Mouse (Mus musculus): ENCODE measurements at regions not wholly inside any gene's neighbourhood (a gene's known extent, or its start where the extent isn't known, plus 50 kb on each side); places are given as distances from the start of the nearest gene placed in this dataset.

- TF ChIP-seq CTCF (IDR thresholded peaks at IDR 0.05; ENCODE audit: low read depth): no peak
- ATAC-seq: no peak
- H3K4me1 ChIP-seq (replicated peaks; ENCODE audit: control insufficient read depth, insufficient read depth, low read length): no peaks in the 10 kb centered on the region
These were observed 367.0 kb upstream of the Nr2f2 start for GRCm38 (mm10) chr7:70733501-70733900.

GRCm38 (mm10) chr7:70729896-70730295 is 363.4 kb upstream of the Nr2f2 start:
- WGBS: 72% methylated on average over 8 of the region's 8 CpGs
- Histone ChIP-seq H3K36me3 (ENCODE audit: control insufficient read depth, insufficient read depth) (no peaks in the 10 kb centered on the region), H3K9ac (ENCODE audit: low read depth, low read length) (no peak overlapping the region), H3K27ac (ENCODE audit: low read depth, low read length) (no peak overlapping the region), H3K27me3 (replicated peaks; ENCODE audit: control insufficient read depth, insufficient read depth, low read length) (no peaks in the 10 kb centered on the region), H3K9me3 (ENCODE audit: control insufficient read depth) (no peaks in the 10 kb centered on the region), H3K4me3 (ENCODE audit: low read depth, low read length) (no peak overlapping the region), H3K4me1 (replicated peaks; ENCODE audit: control insufficient read depth, insufficient read depth, low read length) (no peaks in the 10 kb centered on the region), H3K4me2 (replicated peaks; ENCODE audit: low read depth) (no peak overlapping the region)
- TF ChIP-seq CTCF (IDR thresholded peaks at IDR 0.05; ENCODE audit: low read depth): no peak
- no peak for ATAC-seq

More at GRCm38 (mm10) chr7:70733501-70733900, 367.0 kb upstream of the Nr2f2 start:
- Histone ChIP-seq H3K9ac (ENCODE audit: low read depth, low read length) (no peak overlapping the region), H3K9me3 (ENCODE audit: control insufficient read depth) (no peaks in the 10 kb centered on the region), H3K4me3 (ENCODE audit: low read depth, low read length) (no peak overlapping the region), H3K36me3 (ENCODE audit: control insufficient read depth, insufficient read depth) (no peaks in the 10 kb centered on the region), H3K4me2 (replicated peaks; ENCODE audit: low read depth) (no peak overlapping the region), H3K27me3 (replicated peaks; ENCODE audit: control insufficient read depth, insufficient read depth, low read length) (no peaks in the 10 kb centered on the region), H3K27ac (ENCODE audit: low read depth, low read length) (no peak overlapping the region)

GRCm38 (mm10) chr7:70718149-70718765 is 351.7 kb upstream of the Nr2f2 start:
- WGBS: 63% methylated on average over 18 of the region's 18 CpGs
- no peaks in the 10 kb centered on the region for H3K36me3 ChIP-seq (ENCODE audit: control insufficient read depth, insufficient read depth)
- no peak overlapping the region for H3K4me3 ChIP-seq (ENCODE audit: low read depth, low read length)
- no peak overlapping the region for H3K9ac ChIP-seq (ENCODE audit: low read depth, low read length)
- H3K27ac ChIP-seq (ENCODE audit: low read depth, low read length): no peak overlapping the region
- no peak overlapping the region for H3K4me2 ChIP-seq (replicated peaks; ENCODE audit: low read depth)
- H3K4me1 ChIP-seq (replicated peaks; ENCODE audit: control insufficient read depth, insufficient read depth, low read length): no peaks in the 10 kb centered on the region
- no peaks in the 10 kb centered on the region for H3K9me3 ChIP-seq (ENCODE audit: control insufficient read depth)
- TF ChIP-seq CTCF (IDR thresholded peaks at IDR 0.05; ENCODE audit: low read depth): no peak
- ATAC-seq: no peak
- no peaks in the 10 kb centered on the region for H3K27me3 ChIP-seq (replicated peaks; ENCODE audit: control insufficient read depth, insufficient read depth, low read length)

GRCm38 (mm10) chr7:70717608-70718007 is 351.1 kb upstream of the Nr2f2 start:
- no peak overlapping the region for H3K4me2 ChIP-seq (replicated peaks; ENCODE audit: low read depth)
- no peaks in the 10 kb centered on the region for H3K27me3 ChIP-seq (replicated peaks; ENCODE audit: control insufficient read depth, insufficient read depth, low read length)
- no peak overlapping the region for H3K27ac ChIP-seq (ENCODE audit: low read depth, low read length)
- ATAC-seq: no peak
- no peak overlapping the region for H3K4me3 ChIP-seq (ENCODE audit: low read depth, low read length)
- H3K9me3 ChIP-seq (ENCODE audit: control insufficient read depth): no peaks in the 10 kb centered on the region
- H3K36me3 ChIP-seq (ENCODE audit: control insufficient read depth, insufficient read depth): no peaks in the 10 kb centered on the region
- H3K4me1 ChIP-seq (replicated peaks; ENCODE audit: control insufficient read depth, insufficient read depth, low read length): no peaks in the 10 kb centered on the region
- 90% methylated on average over 3 of the region's 3 CpGs for WGBS
- H3K9ac ChIP-seq (ENCODE audit: low read depth, low read length): no peak overlapping the region
- no peak for TF ChIP-seq CTCF (IDR thresholded peaks at IDR 0.05; ENCODE audit: low read depth)

- 59% methylated on average over 4 of the region's 4 CpGs for WGBS
- H3K9me3 ChIP-seq (ENCODE audit: control insufficient read depth): no peaks in the 10 kb centered on the region
- ATAC-seq: no peak
- H3K9ac ChIP-seq (ENCODE audit: low read depth, low read length): no peak overlapping the region
- no peak overlapping the region for H3K4me2 ChIP-seq (replicated peaks; ENCODE audit: low read depth)
- no peak overlapping the region for H3K27ac ChIP-seq (ENCODE audit: low read depth, low read length)
- no peak for TF ChIP-seq CTCF (IDR thresholded peaks at IDR 0.05; ENCODE audit: low read depth)
- no peak overlapping the region for H3K4me3 ChIP-seq (ENCODE audit: low read depth, low read length)
- no peaks in the 10 kb centered on the region for H3K4me1 ChIP-seq (replicated peaks; ENCODE audit: control insufficient read depth, insufficient read depth, low read length)
- no peaks in the 10 kb centered on the region for H3K27me3 ChIP-seq (replicated peaks; ENCODE audit: control insufficient read depth, insufficient read depth, low read length)
- no peaks in the 10 kb centered on the region for H3K36me3 ChIP-seq (ENCODE audit: control insufficient read depth, insufficient read depth)
These were observed 350.4 kb upstream of the Nr2f2 start for GRCm38 (mm10) chr7:70716811-70717458.

- H3K27me3 ChIP-seq (replicated peaks; ENCODE audit: control insufficient read depth, insufficient read depth, low read length): no peaks in the 10 kb centered on the region
- WGBS: 84% methylated on average over 6 of the region's 6 CpGs
- H3K9me3 ChIP-seq (ENCODE audit: control insufficient read depth): no peaks in the 10 kb centered on the region
- no peak overlapping the region for H3K4me2 ChIP-seq (replicated peaks; ENCODE audit: low read depth)
- H3K27ac ChIP-seq (ENCODE audit: low read depth, low read length): no peak overlapping the region
- no peak for TF ChIP-seq CTCF (IDR thresholded peaks at IDR 0.05; ENCODE audit: low read depth)
- no peak overlapping the region for H3K4me3 ChIP-seq (ENCODE audit: low read depth, low read length)
- H3K4me1 ChIP-seq (replicated peaks; ENCODE audit: control insufficient read depth, insufficient read depth, low read length): no peaks in the 10 kb centered on the region
- no peaks in the 10 kb centered on the region for H3K36me3 ChIP-seq (ENCODE audit: control insufficient read depth, insufficient read depth)
- no peak overlapping the region for H3K9ac ChIP-seq (ENCODE audit: low read depth, low read length)
- no peak for ATAC-seq
These were observed 345.6 kb upstream of the Nr2f2 start for GRCm38 (mm10) chr7:70712141-70712540.

Data from intestine, postnatal 0 days (tissue).